Mouse (Mus musculus): ENCODE results near the gene Smim13.
A peak's percentile ranks its signal among the peaks of the same experiment; 100 is the strongest.
"Not testable (repeated sequence)": the region's sequence is repeated elsewhere in the genome, so short reads cannot be mapped to it uniquely, and the experiment has no call there.

The Smim13 gene

GRCm38 (mm10) chr13:41249538-41250317, at the start of gene Smim13:
TSS of gene Smim13 (plus strand) at chr13:41249844.
- DNase-seq, result peak; percentile 88

GRCm38 (mm10) chr13:41200861-41201260, 48.8 kb upstream of the Smim13 start:
- DNase-seq, result no peak

GRCm38 (mm10) chr13:41203289-41203688, 46.4 kb upstream of the Smim13 start:
- no peak for DNase-seq

DNA sequence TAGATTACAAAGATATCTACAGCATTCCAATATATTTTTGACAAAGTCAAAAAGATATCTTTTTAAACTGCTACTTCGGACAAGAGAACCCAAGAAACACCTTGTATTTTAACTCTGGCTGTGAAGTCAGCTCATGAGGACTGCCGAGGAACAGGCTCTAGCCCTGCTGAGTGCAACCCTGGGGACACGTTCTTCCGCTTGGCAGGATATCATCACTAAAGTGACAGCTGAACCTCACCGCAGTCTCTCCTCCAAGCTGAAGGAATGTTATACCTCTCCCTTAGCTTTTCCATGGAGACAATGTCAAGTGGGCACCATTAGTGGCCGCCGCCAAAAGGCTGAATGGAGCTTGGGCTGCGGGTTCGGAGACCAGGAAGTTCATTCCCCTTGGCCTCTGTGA, 46.0 kb upstream of the Smim13 start:
- DNase-seq, result no peak

- not testable (repeated sequence) for DNase-seq
These were observed 44.1 kb upstream of the Smim13 start for GRCm38 (mm10) chr13:41205568-41205967.

GRCm38 (mm10) chr13:41206241-41206640, 43.4 kb upstream of the Smim13 start:
- peak; percentile 34 for DNase-seq

DNA sequence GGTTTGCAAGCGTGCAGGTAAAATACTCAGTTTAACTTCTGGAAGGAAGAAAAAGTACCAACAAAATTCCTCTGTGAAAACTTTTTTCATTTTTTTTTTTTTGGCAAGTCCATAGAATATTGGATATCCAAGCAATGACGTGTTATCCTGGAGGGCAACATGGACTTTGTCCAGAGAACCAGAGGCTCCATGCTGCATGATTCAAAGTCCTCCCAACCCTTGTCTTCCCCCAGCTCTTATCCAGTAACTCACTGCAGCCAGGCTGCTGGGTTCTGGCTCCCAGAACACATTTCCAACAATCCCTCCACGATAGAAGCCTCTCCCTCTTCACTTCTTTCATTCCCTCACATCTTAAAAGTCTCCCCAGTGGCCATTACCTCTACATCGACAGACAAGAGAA, 38.4 kb upstream of the Smim13 start:
- no peak for DNase-seq

- no peak for DNase-seq
These were observed 36.9 kb upstream of the Smim13 start for GRCm38 (mm10) chr13:41212558-41213322.

- DNase-seq, result no peak
These were observed 34.0 kb upstream of the Smim13 start for GRCm38 (mm10) chr13:41215669-41216068.

DNA sequence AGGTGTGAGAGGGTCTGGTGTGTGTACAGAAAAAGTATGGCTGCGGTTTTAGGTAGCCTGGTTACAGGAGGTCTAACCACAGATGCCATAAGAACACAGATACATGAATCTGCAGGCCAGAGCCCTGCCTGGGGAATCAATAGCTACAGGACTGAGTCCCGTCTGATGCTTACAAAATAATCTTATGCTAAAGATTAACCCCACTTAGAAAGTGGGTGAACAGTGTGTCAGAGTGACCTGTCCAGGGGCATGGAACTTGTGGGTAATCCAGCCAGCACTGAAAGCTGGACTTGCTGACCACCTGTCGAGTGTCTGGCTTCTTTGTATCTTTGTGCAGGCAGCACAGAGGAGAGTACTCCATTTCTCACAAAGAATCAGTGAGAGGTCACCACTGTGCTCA, 33.4 kb upstream of the Smim13 start:
- DNase-seq, result no peak

- no peak for DNase-seq
These were observed 30.6 kb upstream of the Smim13 start for GRCm38 (mm10) chr13:41219056-41219455.

GRCm38 (mm10) chr13:41219687-41220303, 29.8 kb upstream of the Smim13 start:
- no peak for DNase-seq

DNA sequence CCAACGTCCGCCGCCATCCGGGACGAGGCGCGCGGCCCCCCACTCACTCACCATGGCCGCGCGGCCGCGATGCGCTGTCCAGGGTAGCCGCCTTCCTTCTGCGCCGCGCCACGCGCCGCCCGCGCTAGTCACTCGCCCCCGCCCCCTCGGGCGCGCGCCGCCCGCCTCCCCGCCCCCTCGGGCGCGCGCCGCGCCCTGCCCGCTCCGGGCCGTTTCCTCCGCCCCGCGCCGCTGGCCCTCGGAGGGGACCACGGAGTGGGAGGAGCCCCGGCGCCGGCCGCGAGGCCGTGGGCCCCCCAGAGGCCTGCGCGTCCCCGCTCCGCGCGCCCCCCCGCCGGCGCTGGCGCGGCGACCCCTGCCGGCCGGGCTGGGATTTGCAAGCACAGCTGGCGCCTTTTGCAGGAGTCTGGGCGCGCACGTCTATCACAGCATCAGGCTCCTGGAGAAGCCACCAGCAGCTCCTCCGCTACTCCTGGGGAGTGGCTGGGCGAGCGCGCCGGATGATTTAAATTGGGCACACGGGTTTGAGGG, 29.3 kb upstream of the Smim13 start, which contains the start of gene Elovl2:
Elovl2 (minus strand) TSS at position 102 of the 531 bp plus-strand sequence.
- peak; percentile 69 for DNase-seq

DNA sequence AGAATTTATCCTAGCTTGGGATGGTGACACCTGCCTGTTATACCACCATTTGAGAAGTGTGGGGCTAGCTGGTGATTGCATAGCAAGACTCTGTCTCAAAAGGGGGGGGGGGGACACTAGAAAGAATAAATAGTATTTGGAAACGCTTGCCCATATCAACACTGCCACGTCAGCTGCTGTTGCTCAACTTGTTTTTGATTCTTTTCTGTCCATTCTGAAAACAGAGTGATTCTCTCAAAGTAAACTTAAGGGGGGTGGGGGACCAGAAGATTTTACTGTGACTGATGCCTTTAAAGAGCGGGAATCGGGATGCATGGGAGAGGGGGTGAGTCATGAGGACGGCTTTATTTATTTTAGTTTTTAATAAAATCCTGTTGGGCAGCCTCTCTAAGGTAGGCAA, 23.1 kb upstream of the Smim13 start:
- no peak for DNase-seq

DNA sequence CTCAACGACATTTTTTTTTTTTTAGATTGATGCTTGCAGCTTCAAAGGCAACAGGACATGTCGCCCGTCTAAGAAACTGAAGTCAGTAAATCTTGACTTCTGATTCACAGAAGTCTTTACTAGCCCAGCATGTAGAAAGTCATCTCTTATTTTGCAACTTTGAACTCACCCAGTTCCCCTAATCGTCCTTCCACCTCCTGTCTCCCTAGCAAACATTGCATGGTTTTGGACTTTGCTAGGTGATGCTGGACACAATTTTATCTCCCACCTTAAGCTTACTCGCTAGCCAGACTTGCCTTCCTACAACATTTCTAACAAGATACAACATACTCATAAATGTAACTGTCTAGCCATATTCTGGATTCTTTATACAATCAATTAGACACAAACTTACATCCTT, 21.6 kb upstream of the Smim13 start:
- no peak for DNase-seq

DNA sequence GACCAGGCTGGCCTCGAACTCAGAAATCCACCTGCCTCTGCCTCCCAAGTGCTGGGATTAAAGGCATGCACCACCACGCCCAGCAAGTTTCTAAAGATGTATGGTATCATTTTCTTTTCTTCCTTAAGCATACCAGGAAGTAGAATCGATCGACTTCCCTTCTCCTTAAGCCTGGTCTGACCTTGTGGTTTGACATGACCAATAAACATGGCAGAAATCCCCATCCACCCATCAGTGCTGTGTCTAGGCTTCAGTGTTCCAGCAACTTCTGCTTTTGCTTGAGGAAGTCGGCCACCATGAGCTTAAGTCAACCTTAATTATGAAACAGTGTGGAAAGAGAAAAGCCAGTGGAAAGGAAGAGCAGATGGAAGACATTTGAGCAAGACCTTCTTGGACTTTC, 19.4 kb upstream of the Smim13 start:
- DNase-seq, result no peak

DNA sequence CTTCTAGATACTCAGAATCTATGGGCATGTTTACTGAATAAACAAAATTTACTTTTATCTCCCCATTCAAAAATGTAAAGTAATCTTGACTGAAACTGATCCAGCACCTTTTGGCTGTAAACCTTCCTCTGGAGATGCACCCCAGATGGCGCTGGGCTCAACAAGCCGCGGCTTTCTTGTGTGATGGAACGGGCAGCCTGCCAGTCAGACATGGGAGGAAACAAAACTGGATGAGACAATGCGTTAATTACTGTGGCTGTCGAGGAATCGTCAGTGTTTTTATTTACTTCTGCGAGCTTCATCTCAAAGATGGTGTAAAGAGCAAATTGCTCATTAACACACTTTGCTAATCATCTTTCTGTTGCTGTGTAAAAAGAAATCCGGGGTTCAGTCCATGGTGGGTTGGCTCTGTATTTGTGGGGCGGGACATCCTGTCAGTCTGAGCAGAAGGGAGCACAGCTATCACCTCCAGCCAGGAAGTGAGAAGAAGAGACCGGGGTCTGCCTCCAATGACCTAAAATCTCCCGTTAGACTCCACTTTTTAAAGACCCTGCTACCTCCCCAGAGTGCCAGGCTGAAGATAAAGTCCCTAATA, 18.2 kb upstream of the Smim13 start:
- DNase-seq, result peak; percentile 52

DNA sequence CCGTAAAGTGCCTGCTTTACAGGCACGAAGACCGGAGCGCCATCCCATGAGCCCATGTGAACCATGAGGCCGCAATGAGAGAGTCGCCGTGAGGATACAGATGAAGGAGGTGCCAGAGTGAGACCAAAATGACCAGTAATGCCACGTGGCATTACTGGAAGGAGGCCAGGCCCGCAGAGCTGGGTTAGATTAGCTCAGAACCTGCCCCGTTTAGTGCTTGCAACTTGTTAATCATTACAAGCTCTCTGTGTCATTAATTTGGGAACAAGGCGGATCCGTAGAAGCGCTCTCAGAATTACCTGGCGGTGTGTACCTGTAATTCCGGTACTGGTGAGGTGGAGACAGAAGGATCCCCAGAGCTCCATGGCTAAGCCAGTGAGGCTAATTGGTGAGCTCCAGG, 17.4 kb upstream of the Smim13 start:
- no peak for DNase-seq

DNA sequence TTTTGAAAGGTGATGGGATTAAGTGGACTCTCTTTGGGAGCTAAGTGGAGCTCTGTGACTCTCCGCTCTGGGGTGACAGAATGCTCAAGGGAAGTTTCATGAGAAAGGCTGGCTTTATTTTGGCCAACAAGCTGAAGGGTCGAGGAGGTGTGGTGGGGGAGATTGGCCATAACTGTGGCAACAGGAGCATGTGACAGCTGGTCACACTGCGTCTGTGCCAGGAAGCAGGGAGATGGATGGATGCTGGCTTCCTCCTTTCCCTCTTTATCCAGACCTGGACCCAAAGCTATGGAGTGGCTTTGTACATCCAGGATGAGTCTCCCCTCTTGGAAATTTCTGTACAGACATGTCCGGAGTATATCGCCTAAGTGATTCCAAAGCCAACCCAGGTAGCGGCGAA, 16.4 kb upstream of the Smim13 start:
- no peak for DNase-seq

DNA sequence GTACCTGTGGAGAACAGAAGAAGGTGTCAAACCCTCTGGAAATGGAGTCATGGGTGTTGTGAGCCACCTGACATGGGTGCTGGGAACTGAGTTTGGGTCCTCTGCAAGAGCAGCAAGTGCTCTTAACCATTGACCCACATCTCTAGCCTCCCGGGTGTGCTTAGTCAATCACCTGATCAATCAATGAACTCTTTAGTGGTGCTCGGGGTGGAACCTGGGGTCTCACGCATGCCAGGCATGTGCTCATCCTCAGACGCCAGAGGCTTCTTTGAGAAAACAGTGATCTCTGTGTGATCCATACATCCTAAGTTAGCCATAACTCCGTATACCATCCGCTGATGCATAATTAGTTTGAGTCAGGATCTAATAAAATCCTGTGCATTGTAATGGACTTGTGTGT, 14.5 kb upstream of the Smim13 start:
- DNase-seq, result no peak

GRCm38 (mm10) chr13:41235845-41236741, 13.6 kb upstream of the Smim13 start:
- DNase-seq, result no peak
